Mouse (Mus musculus): Measurements from ENCODE around the gene Serpina1b. TPM values are rescaled to one million over a fixed set of nuclear protein-coding genes. Genes with fewer than 3 reads are reported as not detected.

The Serpina1b gene
- polyA plus RNA-seq (2012; rRNA removed; ENCODE audit: low replicate concordance) = 23.0 and 37.2 TPM in 2 replicates

DNA sequence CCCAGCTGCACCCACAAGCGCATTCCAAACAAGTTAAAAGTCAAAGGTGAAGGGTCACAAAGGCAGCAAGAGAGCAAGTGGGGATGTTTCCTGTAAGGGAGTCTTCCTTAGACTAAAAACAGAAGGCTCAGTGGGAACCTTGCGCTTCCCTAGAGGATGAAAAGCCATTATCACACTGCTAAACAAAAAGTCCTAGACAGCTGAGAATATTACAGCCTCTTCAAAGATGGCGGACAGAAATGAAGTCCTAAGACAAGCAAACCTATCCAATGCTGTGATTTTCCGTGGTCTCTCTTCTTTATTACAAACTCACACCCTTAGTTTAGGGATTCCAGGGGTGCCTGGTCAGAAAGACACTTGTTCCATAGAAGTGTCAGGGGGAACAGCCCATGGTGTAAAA lies at the start of gene Serpina1b:
TSS of gene Serpina1b (minus strand) at position 101 of the 400 bp plus-strand sequence.

DNA sequence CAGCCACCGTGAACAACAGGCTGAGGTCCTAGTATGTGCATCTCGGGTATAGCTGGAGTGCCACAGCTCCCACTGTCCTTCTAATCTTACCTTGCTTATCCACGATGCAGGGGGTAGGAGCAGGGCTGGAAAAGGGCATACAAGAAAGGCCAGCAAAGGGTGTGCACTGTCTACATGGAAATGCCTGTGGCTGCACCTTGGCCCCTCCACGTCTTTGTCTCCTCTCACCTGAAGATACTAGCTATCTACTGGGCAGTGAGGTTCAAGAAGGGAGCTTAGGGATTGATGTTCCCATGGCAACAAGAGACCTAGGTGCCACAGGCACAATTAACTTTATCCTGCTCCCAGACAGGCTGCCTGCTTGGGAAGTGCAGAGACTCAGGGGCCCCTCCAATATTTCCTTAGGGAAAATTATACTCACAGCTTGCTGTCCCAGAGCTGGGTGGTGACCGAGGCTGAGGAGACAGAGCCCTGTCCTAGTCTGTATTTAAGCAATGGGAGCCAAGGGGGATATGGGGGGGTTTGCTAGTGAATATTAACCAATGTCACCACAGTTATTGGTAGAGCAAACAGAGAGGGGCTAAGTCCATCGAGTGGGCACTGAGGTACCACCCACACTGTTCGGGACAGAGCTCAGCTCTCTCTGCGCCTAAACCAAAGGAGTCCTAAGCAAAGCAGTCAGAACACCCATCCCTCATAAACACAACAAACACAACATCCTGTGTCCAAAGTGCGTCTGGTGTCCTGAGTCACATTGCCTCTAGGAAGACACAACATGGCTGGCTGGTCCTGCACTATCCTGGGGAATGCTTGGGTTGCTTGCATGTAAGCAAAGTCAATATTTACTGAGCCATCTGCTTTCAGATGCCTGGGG lies 33.2 kb upstream of the Serpina1b start, which contains the start of gene Serpina1a:
TSS of gene Serpina1a (minus strand) at position 462 of the 874 bp plus-strand sequence.

DNA sequence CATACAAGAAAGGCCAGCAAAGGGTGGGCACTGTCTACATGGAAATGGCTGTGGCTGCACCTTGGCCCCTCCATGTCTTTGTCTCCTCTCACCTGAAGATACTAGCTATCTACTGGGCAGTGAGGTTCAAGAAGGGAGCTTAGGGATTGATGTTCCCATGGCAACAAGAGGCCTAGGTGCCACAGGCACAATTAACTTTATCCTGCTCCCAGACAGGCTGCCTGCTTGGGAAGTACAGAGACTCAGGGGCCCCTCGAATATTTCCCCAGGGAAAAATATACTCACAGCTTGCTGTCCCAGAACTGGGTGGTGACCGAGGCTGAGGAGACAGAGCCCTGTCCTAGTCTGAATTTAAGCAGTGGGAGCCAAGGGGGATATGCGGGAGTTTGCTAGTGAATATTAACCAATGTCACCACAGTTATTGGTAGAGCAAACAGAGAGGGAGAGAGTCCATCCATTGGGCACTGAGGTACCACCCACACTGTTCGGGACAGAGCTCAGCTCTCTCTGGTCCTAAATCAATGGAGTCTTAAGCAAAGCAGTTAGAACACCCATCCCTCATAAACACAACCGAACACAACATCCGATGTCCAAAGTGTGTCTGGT lies 56.8 kb downstream of the Serpina1b start, which contains the start of gene Serpina1d:
TSS of gene Serpina1d (minus strand) at position 347 of the 606 bp plus-strand sequence.

DNA sequence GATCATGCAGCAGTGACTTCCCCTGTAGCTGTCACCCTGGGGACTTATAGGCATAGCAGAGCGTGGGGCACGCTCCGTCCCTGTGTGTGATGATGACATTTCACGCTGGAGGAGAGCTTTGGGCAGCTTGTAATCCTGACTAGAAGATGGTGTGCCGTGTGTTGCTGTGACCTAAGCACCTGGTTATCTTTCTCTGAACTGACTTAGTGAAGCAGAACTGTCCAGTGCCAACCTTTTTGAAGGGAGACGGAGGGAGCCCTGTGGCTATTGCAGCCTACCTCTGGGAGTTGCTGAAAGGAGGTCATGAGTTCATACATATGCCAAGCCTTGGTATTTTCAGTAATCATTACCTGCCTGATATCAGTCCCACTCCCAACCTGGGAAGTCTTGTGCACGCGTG lies 134.7 kb downstream of the Serpina1b start, which contains the start of gene Serpina1f:
TSS of gene Serpina1f (minus strand) at position 101 of the 400 bp plus-strand sequence.

Other genes with a start within 250 kb of the Serpina1b start
- 1.8 and 1.9 TPM in 2 replicates for gene Serpina10, start 198.9 kb downstream of the Serpina1b start, polyA plus RNA-seq (2012; rRNA removed; ENCODE audit: low replicate concordance)
- gene Serpina6, start 173.2 kb downstream of the Serpina1b start, polyA plus RNA-seq (2012; rRNA removed; ENCODE audit: low replicate concordance) = 0.43 TPM in 1 of 2 replicates, not detected in the other
- not detected in 2 replicates for gene Serpina16, start 154.2 kb downstream of the Serpina1b start, polyA plus RNA-seq (2012; rRNA removed; ENCODE audit: low replicate concordance)
- not detected in 2 replicates for gene Serpina1f, start 134.8 kb downstream of the Serpina1b start, polyA plus RNA-seq (2012; rRNA removed; ENCODE audit: low replicate concordance)
- gene Serpina1d, start 56.8 kb downstream of the Serpina1b start, polyA plus RNA-seq (2012; rRNA removed; ENCODE audit: low replicate concordance) = 0.52 and 2.8 TPM in 2 replicates
- gene Serpina1a, start 33.2 kb upstream of the Serpina1b start, polyA plus RNA-seq (2012; rRNA removed; ENCODE audit: low replicate concordance) = 15.1 and 35.5 TPM in 2 replicates
- gene Serpina1c, start 74.5 kb upstream of the Serpina1b start, polyA plus RNA-seq (2012; rRNA removed; ENCODE audit: low replicate concordance) = 2.3 and 13.1 TPM in 2 replicates
- gene Serpina1e, start 128.6 kb upstream of the Serpina1b start, polyA plus RNA-seq (2012; rRNA removed; ENCODE audit: low replicate concordance) = 10.6 and 11.5 TPM in 2 replicates
- 0.07 and 1.2 TPM in 2 replicates for gene Serpina11, start 159.6 kb upstream of the Serpina1b start, polyA plus RNA-seq (2012; rRNA removed; ENCODE audit: low replicate concordance)
- 0.04 TPM in 1 of 2 replicates, not detected in the other for gene Serpina9, start 183.4 kb upstream of the Serpina1b start, polyA plus RNA-seq (2012; rRNA removed; ENCODE audit: low replicate concordance)
- gene Serpina12, start 214.1 kb upstream of the Serpina1b start, polyA plus RNA-seq (2012; rRNA removed; ENCODE audit: low replicate concordance) = 0.04 and 0.73 TPM in 2 replicates

Measured in mammary gland, adult 2 months (tissue).